Mouse (Mus musculus): Measurements from ENCODE around the gene Pik3ca.
"Not testable (repeated sequence)": the region's sequence is repeated elsewhere in the genome, so short reads cannot be mapped to it uniquely, and the experiment has no call there.

Gene Pik3ca

GRCm38 (mm10) chr3:32402990-32403885 is 5.8 kb downstream of the Pik3ca start:
- no peak for DNase-seq (ENCODE audit: low spot score)

- DNase-seq (ENCODE audit: low spot score), result no peak
These were observed 8.2 kb downstream of the Pik3ca start for GRCm38 (mm10) chr3:32405699-32406098.

- DNase-seq (ENCODE audit: low spot score), result no peak
These were observed 9.3 kb downstream of the Pik3ca start for GRCm38 (mm10) chr3:32406804-32407203.

- no peak for DNase-seq (ENCODE audit: low spot score)
These were observed 11.4 kb downstream of the Pik3ca start for GRCm38 (mm10) chr3:32408811-32409273.

GRCm38 (mm10) chr3:32412502-32413044 is 15.1 kb downstream of the Pik3ca start:
- DNase-seq (ENCODE audit: low spot score), result no peak

GRCm38 (mm10) chr3:32414381-32414780 is 16.9 kb downstream of the Pik3ca start:
- DNase-seq (ENCODE audit: low spot score), result no peak

GRCm38 (mm10) chr3:32415370-32416309 is 18.2 kb downstream of the Pik3ca start:
- no peak for DNase-seq (ENCODE audit: low spot score)

GRCm38 (mm10) chr3:32417751-32418211 is 20.3 kb downstream of the Pik3ca start:
- no peak for DNase-seq (ENCODE audit: low spot score)

GRCm38 (mm10) chr3:32419866-32420265 is 22.4 kb downstream of the Pik3ca start:
- DNase-seq (ENCODE audit: low spot score), result no peak

GRCm38 (mm10) chr3:32421115-32422054 is 23.9 kb downstream of the Pik3ca start:
- DNase-seq (ENCODE audit: low spot score), result no peak

- no peak for DNase-seq (ENCODE audit: low spot score)
These were observed 30.2 kb downstream of the Pik3ca start for GRCm38 (mm10) chr3:32427695-32428094.

- DNase-seq (ENCODE audit: low spot score), result no peak
These were observed 30.9 kb downstream of the Pik3ca start for GRCm38 (mm10) chr3:32428361-32428760.

- DNase-seq (ENCODE audit: low spot score), result no peak
These were observed 31.4 kb downstream of the Pik3ca start for GRCm38 (mm10) chr3:32428921-32429320.

- not testable (repeated sequence) for DNase-seq (ENCODE audit: low spot score)
These were observed 31.9 kb downstream of the Pik3ca start for GRCm38 (mm10) chr3:32429351-32429750.

- no peak for DNase-seq (ENCODE audit: low spot score)
These were observed 32.9 kb downstream of the Pik3ca start for GRCm38 (mm10) chr3:32430394-32430793.

GRCm38 (mm10) chr3:32434016-32434415 is 36.5 kb downstream of the Pik3ca start:
- no peak for DNase-seq (ENCODE audit: low spot score)

GRCm38 (mm10) chr3:32436101-32436500 is 38.6 kb downstream of the Pik3ca start:
- no peak for DNase-seq (ENCODE audit: low spot score)

GRCm38 (mm10) chr3:32437297-32437696 is 39.8 kb downstream of the Pik3ca start:
- DNase-seq (ENCODE audit: low spot score), result no peak

GRCm38 (mm10) chr3:32437820-32438219 is 40.3 kb downstream of the Pik3ca start:
- DNase-seq (ENCODE audit: low spot score), result no peak

- no peak for DNase-seq (ENCODE audit: low spot score)
These were observed 41.2 kb downstream of the Pik3ca start for GRCm38 (mm10) chr3:32438716-32439115.

GRCm38 (mm10) chr3:32441710-32442109 is 44.2 kb downstream of the Pik3ca start:
- DNase-seq (ENCODE audit: low spot score), result no peak
